Mouse (Mus musculus): ENCODE measurements at regions not wholly inside any gene's neighbourhood (a gene's known extent, or its start where the extent isn't known, plus 50 kb on each side); places are given as distances from the start of the nearest gene placed in this dataset.
A peak's percentile ranks its signal among the peaks of the same experiment; 100 is the strongest.

DNA sequence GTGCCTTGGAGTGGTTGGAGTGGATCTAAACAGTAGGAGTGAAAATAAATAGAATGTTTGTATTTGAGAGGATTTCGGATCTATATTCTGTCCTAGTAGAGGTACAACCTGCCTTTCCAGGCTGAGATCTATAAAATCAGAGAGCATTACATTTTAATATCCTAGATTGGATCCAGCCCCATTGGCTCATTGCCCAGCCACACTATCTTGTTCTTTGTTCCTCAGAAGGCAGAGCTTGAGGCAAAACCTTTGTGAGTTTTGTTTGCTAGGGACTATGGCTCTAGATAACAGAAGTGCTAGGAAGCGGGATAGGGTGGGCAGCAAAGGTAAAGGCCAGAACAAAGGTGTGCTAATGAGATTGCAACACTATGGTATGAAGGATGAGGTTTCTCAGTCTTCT, 78.7 kb upstream of the Cntln start:
- no peak for DNase-seq (ENCODE audit: low read depth, low spot score)

DNA sequence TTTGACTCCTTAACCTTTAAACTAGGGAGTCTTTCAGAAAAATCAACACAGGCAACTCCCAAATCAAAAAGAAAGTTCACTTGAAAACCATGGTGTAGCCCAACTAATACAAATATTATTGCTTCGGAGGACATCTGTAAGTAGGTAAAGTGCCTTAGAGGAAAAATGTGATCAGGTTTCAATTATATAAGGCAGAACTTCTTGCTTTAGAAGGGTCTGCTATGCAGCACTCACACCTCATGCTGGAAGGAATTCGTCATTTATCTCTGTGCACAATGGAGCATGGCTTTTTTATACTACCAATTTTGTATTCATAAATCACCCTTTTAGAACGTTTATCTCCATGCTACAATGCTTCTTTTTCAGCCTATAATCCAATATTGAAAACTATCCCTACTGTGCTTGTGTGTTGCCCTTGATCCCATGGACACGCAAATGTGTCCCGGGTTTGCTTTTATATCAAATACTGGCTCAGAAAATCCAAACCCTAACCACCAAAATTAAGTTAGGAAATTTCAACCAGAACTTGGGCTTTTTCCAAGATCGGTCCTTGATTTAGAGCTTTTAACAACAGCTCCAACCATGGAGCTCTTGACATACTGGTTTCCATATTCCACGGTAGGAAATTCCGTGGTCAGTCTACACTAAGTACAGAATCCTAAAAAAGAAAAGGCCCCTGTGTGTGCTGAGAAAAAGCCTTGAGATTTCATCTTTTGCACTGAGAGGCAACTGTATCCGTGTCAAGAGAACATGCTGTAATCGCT, 90.8 kb upstream of the Cntln start:
- peak; percentile 60 for DNase-seq (ENCODE audit: low read depth, low spot score)

DNA sequence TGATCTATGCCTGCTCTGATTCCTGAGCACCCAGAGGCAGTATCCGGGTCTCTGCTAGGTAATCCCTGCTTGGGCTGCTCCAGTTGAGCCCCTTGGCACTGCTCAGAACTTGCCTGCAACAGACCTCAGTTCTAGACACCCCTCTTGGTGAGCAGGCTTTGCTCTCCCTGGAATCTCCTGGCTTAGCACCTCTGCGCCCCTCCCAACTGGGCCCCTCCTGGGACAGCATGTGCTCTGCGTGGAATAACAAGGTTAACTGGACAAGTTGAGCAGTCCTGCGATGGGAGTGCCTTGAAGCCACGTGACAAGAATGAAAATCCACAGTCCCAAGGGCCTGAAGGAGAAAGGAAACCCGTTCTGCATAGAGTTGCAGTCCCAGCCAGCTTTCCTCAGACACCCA, 97.5 kb upstream of the Cntln start:
- DNase-seq (ENCODE audit: low read depth, low spot score) = no peak

DNA sequence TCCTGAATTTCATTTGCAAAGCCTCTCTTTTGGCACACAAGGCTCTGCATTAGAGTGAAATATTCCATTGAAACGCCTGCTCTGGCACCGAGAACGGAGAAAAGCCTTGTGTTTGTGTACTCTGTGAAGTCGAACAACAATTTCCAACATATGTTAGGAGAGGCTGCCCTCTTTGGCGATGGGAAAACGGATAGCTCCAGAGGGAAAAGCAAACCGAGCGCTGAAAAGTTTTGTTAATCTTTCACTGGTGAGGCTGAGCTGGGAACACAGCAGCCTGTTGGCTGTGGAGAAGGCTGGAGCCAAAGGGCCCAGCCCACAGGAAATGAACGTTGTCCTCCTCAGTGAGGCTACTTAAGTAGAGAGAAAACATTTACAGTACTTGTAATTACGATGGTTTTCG, 93.1 kb upstream of the Bnc2 start:
- DNase-seq (ENCODE audit: low read depth, low spot score) = peak; percentile 46

DNA sequence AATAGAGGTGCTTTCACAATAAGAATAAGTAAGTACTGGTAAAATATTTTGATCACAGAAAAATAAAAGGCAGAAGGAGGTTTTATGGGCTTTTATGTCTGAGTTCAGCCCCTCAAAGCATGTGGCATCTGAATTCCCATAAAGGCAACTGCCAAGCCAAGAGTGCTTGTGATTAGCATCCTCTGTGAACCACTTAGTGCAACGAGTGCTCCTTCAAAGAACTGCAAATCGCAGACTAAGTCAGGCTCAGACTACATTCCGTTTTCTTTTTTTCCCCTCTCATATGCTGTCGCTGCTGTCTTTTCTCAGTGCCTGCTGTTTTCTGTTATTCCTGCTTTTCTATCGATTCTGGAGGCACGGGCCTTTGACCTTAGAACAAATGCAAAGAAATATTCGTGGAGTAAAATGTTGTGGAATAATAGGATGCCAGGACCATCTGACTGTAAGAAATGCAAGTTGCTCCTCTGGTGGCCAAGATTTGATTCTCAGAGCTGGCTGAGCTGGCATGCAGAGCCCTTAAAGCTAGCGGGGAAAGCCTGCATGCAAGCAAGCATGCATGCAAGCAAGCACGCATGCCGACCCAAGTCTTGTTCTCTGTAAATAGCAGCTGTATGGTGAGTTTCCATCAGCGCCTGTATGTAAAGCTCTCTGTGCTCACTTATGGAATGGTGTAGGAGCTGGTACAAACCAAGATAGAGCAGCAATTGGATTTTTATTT, 91.8 kb upstream of the Bnc2 start:
- DNase-seq (ENCODE audit: low read depth, low spot score) = no peak

DNA sequence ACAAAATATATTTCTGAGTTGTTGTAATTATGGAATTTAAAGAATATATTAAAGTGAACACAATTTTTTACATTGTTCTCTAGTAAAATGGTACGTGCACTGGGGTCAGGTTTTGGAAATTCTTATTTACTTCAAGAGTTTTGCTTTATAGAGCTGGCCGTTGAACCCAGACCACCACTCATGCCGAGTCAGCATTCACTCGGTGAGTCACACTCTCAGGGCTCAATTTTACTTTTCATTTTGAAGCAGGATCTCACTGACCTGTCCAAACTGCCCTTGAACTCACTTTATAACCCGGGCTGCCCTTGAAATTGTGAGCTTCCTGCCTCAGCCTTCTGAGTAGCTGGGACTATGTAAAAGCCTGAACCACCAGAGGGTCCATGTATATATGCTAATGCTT, 82.1 kb upstream of the Bnc2 start:
- no peak for DNase-seq (ENCODE audit: low read depth, low spot score)

DNA sequence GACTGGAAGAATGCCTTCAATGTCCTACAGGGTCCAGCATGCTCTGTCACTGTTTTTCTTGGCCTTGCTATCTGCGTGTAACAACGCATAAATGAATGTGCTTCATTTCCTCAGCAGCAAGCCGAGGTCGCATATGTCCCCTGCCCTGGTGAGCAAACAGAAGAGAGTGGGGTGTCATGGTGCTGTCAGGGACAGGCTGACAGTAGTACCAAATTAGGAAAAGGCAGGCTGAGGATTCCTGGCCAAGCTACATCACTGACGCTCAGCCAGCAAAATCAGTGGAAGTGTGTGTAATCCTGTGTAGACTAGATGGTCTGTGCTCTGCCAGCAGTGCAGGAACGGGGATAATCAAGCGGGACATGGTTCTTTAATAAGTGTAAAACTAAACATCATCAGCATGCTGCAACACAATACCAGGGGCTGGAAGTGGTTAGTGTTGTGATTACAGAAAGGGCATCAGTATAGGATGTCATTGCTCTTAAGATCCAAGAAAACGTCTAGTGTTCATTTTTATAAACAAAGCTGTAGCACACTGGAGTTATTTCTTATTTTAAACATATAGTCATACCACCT, 77.6 kb upstream of the Bnc2 start:
- no peak for DNase-seq (ENCODE audit: low read depth, low spot score)

DNA sequence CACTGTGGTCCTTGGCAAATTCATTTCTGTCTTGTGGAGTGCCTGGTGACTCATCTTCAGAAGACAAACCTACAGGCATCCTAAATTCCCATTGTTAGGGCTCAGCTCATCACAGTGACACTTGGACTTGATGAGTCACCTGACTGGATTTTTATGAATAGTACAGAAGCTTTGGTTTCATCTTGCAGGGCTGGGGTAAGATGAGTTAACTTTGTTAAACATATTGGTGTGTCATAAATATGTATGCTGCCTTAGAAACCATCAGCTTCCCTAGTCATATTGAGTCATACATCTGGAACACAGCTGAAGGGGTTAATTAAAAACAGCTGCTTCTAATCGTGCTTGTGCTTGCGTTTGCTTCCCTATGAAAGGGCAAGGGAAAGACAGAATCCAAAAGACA, 66.2 kb upstream of the Bnc2 start:
- DNase-seq (ENCODE audit: low read depth, low spot score) = peak; percentile 70

DNA sequence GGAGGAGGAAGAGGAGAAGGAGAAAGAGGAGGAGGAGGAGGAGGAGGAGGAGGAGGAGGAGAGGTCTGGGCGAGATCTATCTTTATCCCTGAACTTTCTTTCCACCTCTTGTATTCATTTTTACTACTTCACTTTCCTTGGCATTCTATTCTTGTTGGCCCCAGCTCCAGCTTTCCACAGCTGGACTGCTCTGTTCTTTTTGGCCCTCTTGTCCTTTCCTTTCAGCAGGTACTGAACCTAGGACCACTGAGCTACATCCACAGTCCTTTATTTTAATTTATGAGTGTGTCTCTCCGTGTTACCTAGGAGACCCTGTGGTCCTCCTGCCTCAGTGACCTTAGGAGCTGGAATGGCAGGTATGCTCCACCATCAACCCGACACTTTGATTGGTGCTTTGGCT, 65.7 kb upstream of the Bnc2 start:
- no peak for DNase-seq (ENCODE audit: low read depth, low spot score)
